Mouse (Mus musculus): ENCODE results near the gene Evi2.

GRCm38 (mm10) chr11:79563493-79563892 is 33.1 kb upstream of the Evi2 start:
- TF ChIP-seq POLR2A (IDR thresholded peaks at IDR 0.05; ENCODE audit: borderline replicate concordance, insufficient read depth, low read length) (no peak), CTCF (IDR thresholded peaks at IDR 0.05; ENCODE audit: borderline replicate concordance, insufficient read depth, low read depth, low read length) (no peak)

All from cerebellum, adult 2 months (tissue).